Mouse (Mus musculus) spleen, adult 2 months (tissue): ENCODE results near the gene Wwox.

Experiments used
- CTCF ChIP-seq: fragments of 200-500 bp; IDR thresholded peaks from 2 replicates; pipeline ENCODE4 v1.5.1; 2011; ENCODE audit warnings: mild to moderate bottlenecking, inconsistent platforms; ENCODE audit not compliant: insufficient read depth, insufficient read length, insufficient replicate concordance; ENCODE audit errors: extremely low read depth
- POLR2A ChIP-seq: fragments of 200-500 bp; IDR thresholded peaks from 2 replicates; pipeline ENCODE4 v1.6.1; 2011; ENCODE audit warnings: low read depth, low read length, inconsistent platforms

DNA sequence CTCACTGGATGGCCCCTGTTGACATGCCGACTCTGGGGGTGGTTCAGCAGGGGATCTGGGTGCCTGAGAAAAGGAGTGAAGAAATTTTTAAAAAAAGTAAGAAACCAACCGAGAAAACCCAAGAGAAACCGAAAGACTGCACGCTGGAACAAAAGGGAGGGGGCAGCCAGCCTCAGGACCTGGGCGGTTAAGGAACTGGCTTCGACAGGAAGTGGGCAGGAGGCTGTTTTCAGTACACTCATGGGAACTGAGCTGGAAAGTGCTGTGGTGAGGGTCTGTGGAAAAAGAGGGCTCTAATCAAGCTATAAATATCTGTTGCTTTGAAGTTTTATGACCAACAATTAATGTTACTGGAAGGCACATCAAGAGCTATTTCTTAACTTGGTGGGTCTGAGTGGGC, 794.6 kb downstream of the Wwox start:
- TF ChIP-seq CTCF, result no peak
- no peak for TF ChIP-seq POLR2A
